9 mouse cellular contexts compared by ENCODE assay signal in the genomic region with DNA sequence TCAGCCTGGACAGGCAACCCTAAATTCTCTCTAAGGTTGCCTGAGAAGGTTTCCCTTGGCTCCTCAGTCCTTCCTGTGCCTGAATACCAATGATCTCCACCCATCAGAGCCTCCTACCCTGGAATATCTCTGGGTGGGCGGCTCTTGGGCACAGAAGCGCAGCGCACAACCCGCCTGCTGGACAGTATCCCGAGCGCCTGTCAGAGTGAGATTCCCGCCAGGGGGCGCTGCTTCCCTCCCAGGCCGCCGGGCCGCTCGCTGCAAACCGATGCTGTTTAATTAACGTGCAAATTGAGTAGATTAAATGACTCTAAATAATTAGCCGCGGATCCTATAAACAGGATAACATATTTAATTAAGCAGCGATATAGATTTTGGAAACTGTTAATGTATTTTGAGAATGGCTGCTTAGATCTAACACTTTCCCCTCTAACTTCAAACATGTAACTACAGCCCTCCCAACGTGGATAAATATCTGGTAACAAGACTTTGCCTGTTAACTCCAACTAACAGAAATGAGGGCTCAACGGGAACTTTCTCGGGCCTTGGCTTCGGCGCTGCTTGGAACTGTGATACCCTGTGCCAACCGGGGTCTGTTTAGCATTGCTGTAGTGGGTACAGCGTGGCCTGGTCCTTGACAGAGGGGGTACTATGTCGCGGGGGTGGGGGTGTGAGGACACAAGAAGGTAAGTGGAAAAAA. TPM values are rescaled to one million over a fixed set of nuclear protein-coding genes. Genes with fewer than 3 reads are reported as not detected.
DNase-seq lines count a peak whose midpoint lies in the region; ATAC-seq and TF ChIP-seq lines count a peak whose summit lies in the region.
"Had no signal": no experiment of that assay in that cellular context is flagged by ENCODE, and none has a peak within 500 bp of the region (broad histone marks: within the 10 kb centered on the region; RNA-seq: fewer than 3 reads in every experiment).

No protein-coding gene starts in this region.

- H3K9ac ChIP-seq in heart, adult 2 months (ENCODE audit: low read depth, low read length), result no peak overlapping the region
- H3K9ac ChIP-seq in heart, embryonic 11.5 days (ENCODE audit: low read depth, low read length), result no peak overlapping the region
- H3K9ac ChIP-seq in forebrain, embryonic 13.5 days, result no peak overlapping the region
- no peak overlapping the region for H3K9ac ChIP-seq in intestine, postnatal 0 days (ENCODE audit: low read depth, low read length)
- H3K9ac ChIP-seq in limb, embryonic 14.5 days (ENCODE audit: low read depth, low read length, severe bottlenecking), result no peak overlapping the region

- intact Hi-C loops in heart, adult 2 months (cut with DNase I), result loop anchor here (1.0 to 2.0 kb wide), 2 partner anchors 132 to 214 kb away; no protein-coding TSS in a partner anchor

- WGBS in heart, adult 2 months, result 8% methylated on average over 26 of the region's 26 CpGs
- WGBS in heart, embryonic 11.5 days (ENCODE audit: insufficient replicate concordance), result 2% methylated on average over 26 of the region's 26 CpGs
- under 1% methylated on average over 26 of the region's 26 CpGs for whole genome bisulfite sequencing in forebrain, embryonic 13.5 days
- 3% methylated on average over 26 of the region's 26 CpGs for WGBS in intestine, postnatal 0 days
- WGBS in limb, embryonic 14.5 days, result 3% methylated on average over 26 of the region's 26 CpGs

- peak; percentile 63 to 86 for DNase-seq in heart, adult 2 months
- DNase-seq in c-Kit-positive CD71-negative TER-119-negative erythroid progenitor cells, embryonic 14.5 days (ENCODE audit: low read depth), result peak; percentile 40
- DNase-seq in limb, embryonic 14.5 days (ENCODE audit: low spot score), result peak; percentile 57
- DNase-seq in naive thymus-derived CD4-positive, alpha-beta T cell, adult 2 months (ENCODE audit: low read depth), result peak; percentile 58
- peak; percentile 93 for DNase-seq in testis, postnatal 10 days (ENCODE audit: low spot score)

- no peak for TF ChIP-seq EP300 in heart, adult 2 months (IDR thresholded peaks at IDR 0.05; ENCODE audit: insufficient read depth, low read depth, low read length)

- no peaks in the 10 kb centered on the region for H3K4me1 ChIP-seq in heart, adult 2 months (ENCODE audit: control insufficient read depth, insufficient read depth, low read length)
- H3K4me1 ChIP-seq in heart, embryonic 11.5 days (ENCODE audit: control insufficient read depth, insufficient read depth, low read length), result no peaks in the 10 kb centered on the region; the same call in 1 of the 2 replicates
- peaks cover 59% of the 10 kb centered on the region for H3K4me1 ChIP-seq in forebrain, embryonic 13.5 days
- no peaks in the 10 kb centered on the region for H3K4me1 ChIP-seq in intestine, postnatal 0 days (replicated peaks; ENCODE audit: control insufficient read depth, insufficient read depth, low read length)
- H3K4me1 ChIP-seq in limb, embryonic 14.5 days (ENCODE audit: control insufficient read depth, insufficient read depth, low read length), result peaks cover 6% of the 10 kb centered on the region; the same call in 1 of the 2 replicates

- ATAC-seq in heart, embryonic 11.5 days (replicated peaks; ENCODE audit: insufficient number of reproducible peaks, low FRiP score, low TSS enrichment), result no peak
- peak; percentile 62; the same call in 1 of the 2 replicates for ATAC-seq in forebrain, embryonic 13.5 days
- no peak for ATAC-seq in intestine, postnatal 0 days
- ATAC-seq in limb, embryonic 14.5 days (ENCODE audit: low FRiP score, low read depth), result peak; percentile 49; the same call in 1 of the 2 replicates

- no peaks in the 10 kb centered on the region for H3K79me2 ChIP-seq in heart, adult 2 months (replicated peaks; ENCODE audit: control insufficient read depth, insufficient read depth, low read length)

- no peak overlapping the region for H3K27ac ChIP-seq in heart, adult 2 months
- no peak overlapping the region for H3K27ac ChIP-seq in heart, embryonic 11.5 days (ENCODE audit: low read depth, low read length)
- peak overlapping the region; percentile 70 for H3K27ac ChIP-seq in forebrain, embryonic 13.5 days
- no peak overlapping the region for H3K27ac ChIP-seq in intestine, postnatal 0 days (ENCODE audit: low read depth, low read length)
- H3K27ac ChIP-seq in limb, embryonic 14.5 days (replicated peaks; ENCODE audit: low read depth, low read length), result no peak overlapping the region
- H3K27ac ChIP-seq: macrophage had no signal

- TF ChIP-seq POLR2A in heart, adult 2 months (IDR thresholded peaks at IDR 0.05; ENCODE audit: insufficient read depth, low read depth, low read length), result no peak
- no peak for TF ChIP-seq POLR2A in limb, embryonic 14.5 days (IDR thresholded peaks at IDR 0.05; ENCODE audit: borderline replicate concordance, extremely low read depth, insufficient read depth, insufficient read length)

- H3K4me2 ChIP-seq in heart, embryonic 11.5 days, result no peak overlapping the region
- peak overlapping the region; percentile 45 for H3K4me2 ChIP-seq in forebrain, embryonic 13.5 days
- no peak overlapping the region for H3K4me2 ChIP-seq in intestine, postnatal 0 days (replicated peaks; ENCODE audit: low read depth)
- no peak overlapping the region for H3K4me2 ChIP-seq in limb, embryonic 14.5 days (replicated peaks; ENCODE audit: low read depth, low read length, severe bottlenecking)

- H3K27me3 ChIP-seq in heart, adult 2 months (ENCODE audit: control insufficient read depth, insufficient read depth, low read length), result peaks cover 26% of the 10 kb centered on the region
- peaks cover 88% of the 10 kb centered on the region for H3K27me3 ChIP-seq in heart, embryonic 11.5 days (ENCODE audit: control insufficient read depth, insufficient read depth, low read length)
- H3K27me3 ChIP-seq in forebrain, embryonic 13.5 days, result peaks cover 87% of the 10 kb centered on the region
- H3K27me3 ChIP-seq in intestine, postnatal 0 days (replicated peaks; ENCODE audit: control insufficient read depth, insufficient read depth, low read length), result peaks cover 91% of the 10 kb centered on the region
- H3K27me3 ChIP-seq in limb, embryonic 14.5 days (ENCODE audit: control insufficient read depth, insufficient read depth, low read length), result peaks cover 72% of the 10 kb centered on the region

- H3K4me3 ChIP-seq in heart, adult 2 months, result no peak overlapping the region
- no peak overlapping the region for H3K4me3 ChIP-seq in heart, embryonic 11.5 days (ENCODE audit: low read depth, low read length)
- no peak overlapping the region for H3K4me3 ChIP-seq in forebrain, embryonic 13.5 days
- H3K4me3 ChIP-seq in intestine, postnatal 0 days (ENCODE audit: low read depth, low read length), result no peak overlapping the region
- no peak overlapping the region for H3K4me3 ChIP-seq in limb, embryonic 14.5 days (replicated peaks; ENCODE audit: low read length)

- no peaks in the 10 kb centered on the region for H3K36me3 ChIP-seq in heart, adult 2 months (ENCODE audit: control insufficient read depth, insufficient read depth, low read length)
- H3K36me3 ChIP-seq in heart, embryonic 11.5 days (ENCODE audit: control insufficient read depth, insufficient read depth, low read length), result no peaks in the 10 kb centered on the region
- no peaks in the 10 kb centered on the region for H3K36me3 ChIP-seq in forebrain, embryonic 13.5 days (ENCODE audit: poor library complexity, severe bottlenecking)
- no peaks in the 10 kb centered on the region for H3K36me3 ChIP-seq in intestine, postnatal 0 days (ENCODE audit: control insufficient read depth, insufficient read depth)
- no peaks in the 10 kb centered on the region for H3K36me3 ChIP-seq in limb, embryonic 14.5 days (ENCODE audit: control insufficient read depth, insufficient read depth, low read length)

- no peaks in the 10 kb centered on the region for H3K9me3 ChIP-seq in heart, embryonic 11.5 days (replicated peaks; ENCODE audit: control insufficient read depth, low read length)
- H3K9me3 ChIP-seq in forebrain, embryonic 13.5 days (replicated peaks), result no peaks in the 10 kb centered on the region
- H3K9me3 ChIP-seq in intestine, postnatal 0 days (ENCODE audit: control insufficient read depth), result no peaks in the 10 kb centered on the region
- no peaks in the 10 kb centered on the region for H3K9me3 ChIP-seq in limb, embryonic 14.5 days (ENCODE audit: control insufficient read depth, low read length)

- TF ChIP-seq CTCF in heart, adult 2 months (IDR thresholded peaks at IDR 0.05), result peak; percentile 98
- TF ChIP-seq CTCF in intestine, postnatal 0 days (IDR thresholded peaks at IDR 0.05; ENCODE audit: low read depth), result peak; percentile 90

RNA-seq across cellular contexts. Expression of a gene that starts 6.9 kb away (rescaled TPM):
- total RNA-seq in heart, adult 2 months (2021), result not detected
- not detected in 2 replicates for polyA plus RNA-seq in heart, adult 2 months (2012; rRNA removed)
- 0.09 TPM in 1 of 2 replicates, not detected in the other for polyA plus RNA-seq in heart, embryonic 11.5 days (2014; fragmentation: Nextera tagmentation; extraction: Ambion mirVana)
- 8.5 and 18.1 TPM in 2 replicates for polyA plus RNA-seq in forebrain, embryonic 13.5 days (2015; fragmentation: Nextera tagmentation; extraction: Ambion mirVana)
- polyA plus RNA-seq in intestine, postnatal 0 days (2015; fragmentation: Nextera tagmentation; extraction: Ambion mirVana), result not detected in 2 replicates
- polyA plus RNA-seq in limb, embryonic 14.5 days (2012; rRNA removed), result 0.20 TPM in 2 replicates
- polyA plus RNA-seq in limb, embryonic 14.5 days (2014; fragmentation: Nextera tagmentation; extraction: Ambion mirVana), result 0.07 and 0.12 TPM in 2 replicates
- polyA plus RNA-seq: macrophage had no signal

RNA-seq across cellular contexts. Expression of a gene that starts 52.0 kb away (rescaled TPM):
- total RNA-seq in heart, adult 2 months (2021), result 10 to 100 TPM; 14.0 to 16.7 TPM
- 12.0 and 17.6 TPM in 2 replicates for polyA plus RNA-seq in heart, adult 2 months (2012; rRNA removed)
- polyA plus RNA-seq in heart, embryonic 11.5 days (2014; fragmentation: Nextera tagmentation; extraction: Ambion mirVana), result 6.3 and 7.2 TPM in 2 replicates
- polyA plus RNA-seq in forebrain, embryonic 13.5 days (2015; fragmentation: Nextera tagmentation; extraction: Ambion mirVana), result 8.9 and 9.5 TPM in 2 replicates
- polyA plus RNA-seq in intestine, postnatal 0 days (2015; fragmentation: Nextera tagmentation; extraction: Ambion mirVana), result 6.1 and 6.7 TPM in 2 replicates
- 16.4 and 17.3 TPM in 2 replicates for polyA plus RNA-seq in limb, embryonic 14.5 days (2012; rRNA removed)
- 6.2 and 6.8 TPM in 2 replicates for polyA plus RNA-seq in limb, embryonic 14.5 days (2014; fragmentation: Nextera tagmentation; extraction: Ambion mirVana)

Comparison
In these comparisons a context has a peak if more than half of its experiments do, and no peak if none do; other contexts are left out.
1. DNase-seq: peak in every context shown above with its lines; median percentile 93 in testis, postnatal 10 days; 74 in heart, adult 2 months; 58 in naive thymus-derived CD4-positive, alpha-beta T cell, adult 2 months; 57 in limb, embryonic 14.5 days; 40 in c-Kit-positive CD71-negative TER-119-negative erythroid progenitor cells, embryonic 14.5 days.
2. ATAC-seq: peak in forebrain, embryonic 13.5 days (single experiment) and limb, embryonic 14.5 days (single experiment); none in heart, embryonic 11.5 days (single experiment) and intestine, postnatal 0 days (single experiment).